Mouse (Mus musculus): ENCODE measurements around the gene Atxn2.

DNA sequence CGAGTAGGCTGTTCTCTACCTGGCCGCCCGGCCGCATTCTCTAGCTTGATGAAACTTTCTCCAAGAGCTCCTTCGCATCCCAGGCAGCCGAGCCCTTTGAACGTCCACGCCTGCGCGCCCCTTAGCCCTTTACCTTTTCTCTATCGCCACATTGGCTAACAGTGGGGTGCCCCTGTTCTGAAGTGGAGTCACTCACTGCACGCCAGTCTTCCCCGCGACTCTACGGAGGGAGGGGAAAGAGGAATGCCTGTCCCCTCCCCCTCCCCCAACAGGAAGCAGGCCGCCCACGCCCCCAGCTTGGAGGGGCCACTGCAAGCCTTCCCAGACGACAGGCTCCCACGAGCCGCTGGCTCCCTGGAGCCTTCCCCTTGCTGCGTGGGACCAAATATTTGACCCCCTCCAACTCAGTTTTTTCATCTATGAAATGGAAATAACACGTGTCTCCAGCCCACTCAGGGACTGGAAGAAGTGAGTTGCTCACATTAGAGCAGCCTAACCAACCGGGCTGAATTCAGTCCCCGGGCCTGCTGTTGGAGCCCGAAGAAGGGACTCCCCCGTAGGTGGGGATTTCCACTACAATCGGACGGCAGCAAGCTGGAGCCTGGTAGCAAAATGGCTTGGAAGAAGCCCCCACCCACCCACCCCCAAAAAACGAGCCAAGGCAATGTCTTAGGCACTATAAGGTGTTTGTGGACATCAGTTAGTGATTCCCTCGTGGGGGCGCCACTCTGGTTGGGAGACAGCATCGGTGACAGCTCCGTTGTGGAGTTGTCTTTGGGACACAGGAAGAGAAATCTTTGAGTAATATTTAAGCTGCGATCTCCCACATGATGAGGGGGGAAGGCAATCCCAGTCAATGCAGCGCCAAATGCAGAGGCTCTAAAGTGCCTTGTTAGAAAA, 126.6 kb downstream of the Atxn2 start, which contains the start of gene Sh2b3:
- TF ChIP-seq MYC (IDR thresholded peaks at IDR 0.05; ENCODE audit: low read depth, low read length) (peak; percentile 63; the same call in 1 of the 2 replicates), CTCF (conservative IDR thresholded peaks at IDR 0.05 in 1 of 2, IDR thresholded peaks at IDR 0.05 in 1 of 2; ENCODE audit: low read depth in 2 of 2, low read length in 2 of 2) (no peak), MAX (IDR thresholded peaks at IDR 0.05; ENCODE audit: low read length) (no peak; the same call in 1 of the 2 replicates), NRF1 (IDR thresholded peaks at IDR 0.05; ENCODE audit: low read depth, low read length) (no peak), PAX5 (IDR thresholded peaks at IDR 0.05; ENCODE audit: low read length) (no peak), IRF4 (IDR thresholded peaks at IDR 0.05; ENCODE audit: low read depth, low read length) (peak; percentile 51), EP300 (IDR thresholded peaks at IDR 0.05; ENCODE audit: low read length) (peak; percentile 51; the same call in 1 of the 2 replicates), POLR2A (IDR thresholded peaks at IDR 0.05; ENCODE audit: low read depth, low read length) (peak; percentile 65), SIN3A (IDR thresholded peaks at IDR 0.05; ENCODE audit: low read length) (peak; percentile 87), USF1 (IDR thresholded peaks at IDR 0.05; ENCODE audit: low read depth, low read length) (no peak), MAFK (IDR thresholded peaks at IDR 0.05; ENCODE audit: insufficient replicate concordance, low read length) (no peak), RCOR1 (conservative IDR thresholded peaks at IDR 0.05; ENCODE audit: low read depth, low read length) (peak; percentile 70), MXI1 (IDR thresholded peaks at IDR 0.05; ENCODE audit: low read depth, low read length) (peak; percentile 90), JUND (conservative IDR thresholded peaks at IDR 0.05; ENCODE audit: low read depth, low read length) (no peak)

Data from CH12.LX (cell line).